In genomic region chr12:99375878-99376454, GRCm38 (mm10) we compare ENCODE assay signal across 11 mouse cellular contexts.
DNase-seq lines count a peak whose midpoint lies in the region; ATAC-seq and TF ChIP-seq lines count a peak whose summit lies in the region.
"Had no signal": no experiment of that assay in that cellular context is flagged by ENCODE, and none has a peak within 500 bp of the region (broad histone marks: within the 10 kb centered on the region; RNA-seq: fewer than 3 reads in every experiment).

No protein-coding gene starts in this region.

- H3K4me3 ChIP-seq in lung, embryonic 16.5 days (ENCODE audit: low read length) = no peak overlapping the region
- H3K4me3 ChIP-seq in lung, adult 2 months (replicated peaks; ENCODE audit: extremely low read depth, low read depth, low read length) = no peak overlapping the region
- H3K4me3 ChIP-seq in cortical plate, adult 2 months (ENCODE audit: insufficient read depth, low read length) = no peak overlapping the region
- no peak overlapping the region for H3K4me3 ChIP-seq in stomach, embryonic 14.5 days (ENCODE audit: low read depth, low read length)
- H3K4me3 ChIP-seq: myocyte had no signal

- H3K27ac ChIP-seq in lung, embryonic 16.5 days (ENCODE audit: low read length) = no peak overlapping the region
- 0 out of 2 replicates have a peak overlapping the region, but pooled peaks have one; percentile 6 for H3K27ac ChIP-seq in cortical plate, adult 2 months (ENCODE audit: insufficient read depth, low read length)
- no peak overlapping the region for H3K27ac ChIP-seq in stomach, embryonic 14.5 days (ENCODE audit: low read length)

- WGBS in lung, embryonic 16.5 days = 62% methylated on average over 8 of the region's 8 CpGs
- 68% methylated on average over 8 of the region's 8 CpGs for WGBS in lung, adult 2 months
- WGBS in stomach, embryonic 14.5 days = 62% methylated on average over 8 of the region's 8 CpGs

- H3K4me1 ChIP-seq in lung, embryonic 16.5 days (replicated peaks; ENCODE audit: control insufficient read depth, insufficient read depth, low read length) = peaks cover 4% of the 10 kb centered on the region; the same call in 1 of the 2 replicates
- H3K4me1 ChIP-seq in lung, adult 2 months (ENCODE audit: control insufficient read depth, insufficient read depth, low read length) = peaks cover 12% of the 10 kb centered on the region
- peaks cover 15% of the 10 kb centered on the region for H3K4me1 ChIP-seq in cortical plate, adult 2 months (ENCODE audit: control insufficient read depth, insufficient read depth, low read length)
- peaks cover 16% of the 10 kb centered on the region; the same call in 1 of the 2 replicates for H3K4me1 ChIP-seq in stomach, embryonic 14.5 days (ENCODE audit: control insufficient read depth, insufficient read depth, low read length)

- no peak overlapping the region for H3K4me2 ChIP-seq in lung, embryonic 16.5 days (ENCODE audit: low read depth, low read length)
- H3K4me2 ChIP-seq in stomach, embryonic 14.5 days (replicated peaks; ENCODE audit: low read depth, low read length) = no peak overlapping the region

- H3K27me3 ChIP-seq in lung, embryonic 16.5 days (ENCODE audit: control insufficient read depth, insufficient read depth, low read depth, low read length) = no peaks in the 10 kb centered on the region
- H3K27me3 ChIP-seq in stomach, embryonic 14.5 days (ENCODE audit: control insufficient read depth, insufficient read depth, low read length) = no peaks in the 10 kb centered on the region

- H3K9me3 ChIP-seq in lung, embryonic 16.5 days (ENCODE audit: control insufficient read depth, low read length) = no peaks in the 10 kb centered on the region
- no peaks in the 10 kb centered on the region for H3K9me3 ChIP-seq in stomach, embryonic 14.5 days (ENCODE audit: control insufficient read depth, low read depth, low read length)

- 0 out of 2 replicates have a peak, but pooled peaks cover 6% of the 10 kb centered on the region for H3K36me3 ChIP-seq in lung, embryonic 16.5 days (ENCODE audit: control insufficient read depth, insufficient read depth, low read length)
- no peaks in the 10 kb centered on the region for H3K36me3 ChIP-seq in stomach, embryonic 14.5 days (ENCODE audit: control insufficient read depth, insufficient read depth, low read length)

- TF ChIP-seq CTCF in lung, adult 2 months (IDR thresholded peaks at IDR 0.05; ENCODE audit: insufficient read depth, low read length) = no peak
- no peak for TF ChIP-seq CTCF in cortical plate, adult 2 months (IDR thresholded peaks at IDR 0.05; ENCODE audit: extremely low read depth, insufficient read depth, low read length)

- no peak for DNase-seq in lung, adult 2 months
- DNase-seq in liver (no peak), adipocyte (ENCODE audit: low spot score) (no peak)
- no peak for DNase-seq in adrenal gland, adult 2 months
- DNase-seq: cerebellum, adult 11-12 months; kidney, adult 2 months had no signal

- no peak overlapping the region for H3K9ac ChIP-seq in lung, embryonic 16.5 days (ENCODE audit: low read length)
- no peak overlapping the region for H3K9ac ChIP-seq in stomach, embryonic 14.5 days (replicated peaks; ENCODE audit: low read depth, low read length)

- no peak for TF ChIP-seq POLR2A in lung, adult 2 months (IDR thresholded peaks at IDR 0.05; ENCODE audit: borderline replicate concordance, extremely low read depth, low read depth, low read length)
- no peak for TF ChIP-seq POLR2A in cortical plate, adult 2 months (IDR thresholded peaks at IDR 0.05; ENCODE audit: extremely low read depth, insufficient read depth, low read length)

- ATAC-seq in lung, embryonic 16.5 days (ENCODE audit: low read depth) = peak; percentile 26; the same call in 1 of the 2 replicates
- peak; percentile 37 for ATAC-seq in inflammation-experienced regulatory T-cells, adult 6 months
- ATAC-seq in stomach, embryonic 14.5 days (ENCODE audit: insufficient number of reproducible peaks, insufficient read depth, low FRiP score, low read depth) = peak; percentile 70
